8 mouse cellular contexts compared by ENCODE assay signal in genomic region chr17:34941344-34942041, GRCm38 (mm10). TPM values are rescaled to one million over a fixed set of nuclear protein-coding genes. Genes with fewer than 3 reads are reported as not detected.
DNase-seq lines count a peak whose midpoint lies in the region; ATAC-seq and TF ChIP-seq lines count a peak whose summit lies in the region.

No protein-coding gene starts in this region.

- H3K4me1 ChIP-seq in embryonic facial prominence, embryonic 13.5 days = peaks cover 6% of the 10 kb centered on the region
- H3K4me1 ChIP-seq in hindbrain, embryonic 13.5 days (replicated peaks) = peaks cover 6% of the 10 kb centered on the region
- H3K4me1 ChIP-seq in cerebellum, adult 2 months (ENCODE audit: control insufficient read depth, insufficient read depth, low read length) = no peaks in the 10 kb centered on the region

- WGBS in embryonic facial prominence, embryonic 13.5 days = 6% methylated on average over 15 of the region's 15 CpGs
- WGBS in hindbrain, embryonic 13.5 days = 9% methylated on average over 15 of the region's 15 CpGs
- WGBS in cerebellum, adult 2 months = 6% methylated on average over 15 of the region's 15 CpGs

- H3K4me2 ChIP-seq in embryonic facial prominence, embryonic 13.5 days = peak overlapping the region; percentile 52
- peak overlapping the region; percentile 43 for H3K4me2 ChIP-seq in hindbrain, embryonic 13.5 days

- DNase-seq in layer of hippocampus, adult 2 months (ENCODE audit: low spot score in 2 of 2) = no peak
- DNase-seq in layer of hippocampus, postnatal 36 days = no peak
- no peak for DNase-seq in spleen, adult 18-20 months
- DNase-seq in cerebellum, adult 2 months = no peak
- no peak for DNase-seq in cerebellum, adult 11 months

- no peaks in the 10 kb centered on the region for H3K36me3 ChIP-seq in embryonic facial prominence, embryonic 13.5 days
- peaks cover 6% of the 10 kb centered on the region; the same call in 1 of the 2 replicates for H3K36me3 ChIP-seq in hindbrain, embryonic 13.5 days

- TF ChIP-seq POLR2A in cerebellum, adult 2 months (IDR thresholded peaks at IDR 0.05; ENCODE audit: borderline replicate concordance, insufficient read depth, low read length) = no peak

- no peaks in the 10 kb centered on the region for H3K27me3 ChIP-seq in embryonic facial prominence, embryonic 13.5 days
- no peaks in the 10 kb centered on the region for H3K27me3 ChIP-seq in hindbrain, embryonic 13.5 days
- no peaks in the 10 kb centered on the region for H3K27me3 ChIP-seq in cerebellum, adult 2 months (ENCODE audit: control insufficient read depth, insufficient read depth, low read length)

- peak overlapping the region; percentile 65 for H3K9ac ChIP-seq in embryonic facial prominence, embryonic 13.5 days
- H3K9ac ChIP-seq in hindbrain, embryonic 13.5 days = peak overlapping the region; percentile 29; the same call in 1 of the 2 replicates

- no peak for ATAC-seq in embryonic facial prominence, embryonic 13.5 days (ENCODE audit: insufficient number of reproducible peaks, insufficient read depth, low FRiP score, low TSS enrichment, low read depth)
- ATAC-seq in hindbrain, embryonic 13.5 days (ENCODE audit: low FRiP score) = no peak
- peak; percentile 66 for ATAC-seq in megakaryocyte-erythroid progenitor cell, adult 5-6 weeks (replicated peaks; ENCODE audit: low FRiP score, low TSS enrichment, poor library complexity, severe bottlenecking)

- H3K9me3 ChIP-seq in embryonic facial prominence, embryonic 13.5 days = no peaks in the 10 kb centered on the region
- no peaks in the 10 kb centered on the region for H3K9me3 ChIP-seq in hindbrain, embryonic 13.5 days

- no peak for TF ChIP-seq CTCF in layer of hippocampus, adult 2 months (conservative IDR thresholded peaks at IDR 0.05)
- no peak for TF ChIP-seq CTCF in cerebellum, adult 2 months (IDR thresholded peaks at IDR 0.05; ENCODE audit: borderline replicate concordance, insufficient read depth, low read depth, low read length)

- H3K27ac ChIP-seq in layer of hippocampus, adult 2 months = no peak overlapping the region
- H3K27ac ChIP-seq in embryonic facial prominence, embryonic 13.5 days = no peak overlapping the region
- peak overlapping the region; percentile 55; the same call in 1 of the 2 replicates for H3K27ac ChIP-seq in hindbrain, embryonic 13.5 days
- H3K27ac ChIP-seq in cerebellum, adult 2 months (ENCODE audit: insufficient read depth, low read length) = no peak overlapping the region

- peak overlapping the region; percentile 35 for H3K4me3 ChIP-seq in layer of hippocampus, adult 2 months
- H3K4me3 ChIP-seq in embryonic facial prominence, embryonic 13.5 days = peak overlapping the region; percentile 30
- H3K4me3 ChIP-seq in hindbrain, embryonic 13.5 days = peak overlapping the region; percentile 21
- H3K4me3 ChIP-seq in cerebellum, adult 2 months (replicated peaks; ENCODE audit: insufficient read depth, low read depth, low read length) = no peak overlapping the region

RNA-seq across cellular contexts. Expression of gene Neu1, which starts 10.4 kb away (rescaled TPM):
- 10 to 100 TPM; 39.4 to 43.1 TPM for total RNA-seq in layer of hippocampus, adult 2 months (2021)
- total RNA-seq in layer of hippocampus, postnatal 36 days (2021) = 10 to 100 TPM; 37.6 to 41.2 TPM
- polyA plus RNA-seq in embryonic facial prominence, embryonic 13.5 days (2015; fragmentation: Nextera tagmentation; extraction: Ambion mirVana) = 18.8 and 20.3 TPM in 2 replicates
- polyA plus RNA-seq in hindbrain, embryonic 13.5 days (2015; fragmentation: Nextera tagmentation; extraction: Ambion mirVana) = 30.6 and 31.5 TPM in 2 replicates
- total RNA-seq in megakaryocyte-erythroid progenitor cell, adult 5-6 weeks (2014; fragmentation: Nextera tagmentation) = 5.2 and 7.0 TPM in 2 replicates
- 3.7 and 5.4 TPM in 2 replicates for total RNA-seq in megakaryocyte-erythroid progenitor cell, adult 5-6 weeks (2017)
- 58.7 and 60.9 TPM in 2 replicates for polyA plus RNA-seq in cerebellum, adult 2 months (2012; rRNA removed)

RNA-seq across cellular contexts. Expression of gene Hspa1b, which starts 17.5 kb away (rescaled TPM):
- total RNA-seq in layer of hippocampus, adult 2 months (2021) = 10 to 100 TPM; 21.4 to 24.7 TPM
- total RNA-seq in layer of hippocampus, postnatal 36 days (2021) = 10 to 100 TPM; 28.0 to 35.6 TPM
- polyA plus RNA-seq in embryonic facial prominence, embryonic 13.5 days (2015; fragmentation: Nextera tagmentation; extraction: Ambion mirVana) = 0.53 and 0.87 TPM in 2 replicates
- polyA plus RNA-seq in hindbrain, embryonic 13.5 days (2015; fragmentation: Nextera tagmentation; extraction: Ambion mirVana) = 0.26 and 0.32 TPM in 2 replicates
- 13.6 and 28.5 TPM in 2 replicates for total RNA-seq in megakaryocyte-erythroid progenitor cell, adult 5-6 weeks (2014; fragmentation: Nextera tagmentation)
- 62.5 and 83.5 TPM in 2 replicates for total RNA-seq in megakaryocyte-erythroid progenitor cell, adult 5-6 weeks (2017)
- polyA plus RNA-seq in cerebellum, adult 2 months (2012; rRNA removed) = 4.6 and 9.2 TPM in 2 replicates

RNA-seq across cellular contexts. Expression of gene Slc44a4, which starts 27.2 kb away (rescaled TPM):
- under 1 TPM in 1 of 2 experiments, not detected in 1; 0.29 TPM for total RNA-seq in layer of hippocampus, adult 2 months (2021)
- total RNA-seq in layer of hippocampus, postnatal 36 days (2021) = under 1 TPM in 1 of 2 experiments, not detected in 1; 0.28 TPM
- polyA plus RNA-seq in embryonic facial prominence, embryonic 13.5 days (2015; fragmentation: Nextera tagmentation; extraction: Ambion mirVana) = 0.24 and 0.83 TPM in 2 replicates
- 0.17 TPM in 1 of 2 replicates, not detected in the other for polyA plus RNA-seq in hindbrain, embryonic 13.5 days (2015; fragmentation: Nextera tagmentation; extraction: Ambion mirVana)
- total RNA-seq in megakaryocyte-erythroid progenitor cell, adult 5-6 weeks (2014; fragmentation: Nextera tagmentation) = not detected in 2 replicates
- total RNA-seq in megakaryocyte-erythroid progenitor cell, adult 5-6 weeks (2017) = not detected in 2 replicates
- polyA plus RNA-seq in cerebellum, adult 2 months (2012; rRNA removed) = 0.05 TPM in 1 of 2 replicates, not detected in the other

RNA-seq across cellular contexts. Expression of gene Gm20481, which starts 28.2 kb away (rescaled TPM):
- total RNA-seq in layer of hippocampus, adult 2 months (2021) = not detected
- total RNA-seq in layer of hippocampus, postnatal 36 days (2021) = not detected
- not detected in 2 replicates for polyA plus RNA-seq in embryonic facial prominence, embryonic 13.5 days (2015; fragmentation: Nextera tagmentation; extraction: Ambion mirVana)
- polyA plus RNA-seq in hindbrain, embryonic 13.5 days (2015; fragmentation: Nextera tagmentation; extraction: Ambion mirVana) = not detected in 2 replicates
- total RNA-seq in megakaryocyte-erythroid progenitor cell, adult 5-6 weeks (2014; fragmentation: Nextera tagmentation) = not detected in 2 replicates
- total RNA-seq in megakaryocyte-erythroid progenitor cell, adult 5-6 weeks (2017) = not detected in 2 replicates
- polyA plus RNA-seq in cerebellum, adult 2 months (2012; rRNA removed) = not detected in 2 replicates

RNA-seq across cellular contexts. Expression of gene Hspa1a, which starts 30.5 kb away (rescaled TPM):
- 10 to 100 TPM; 16.9 to 18.1 TPM for total RNA-seq in layer of hippocampus, adult 2 months (2021)
- 10 to 100 TPM; 19.1 to 26.6 TPM for total RNA-seq in layer of hippocampus, postnatal 36 days (2021)
- 5.8 and 6.1 TPM in 2 replicates for polyA plus RNA-seq in embryonic facial prominence, embryonic 13.5 days (2015; fragmentation: Nextera tagmentation; extraction: Ambion mirVana)
- 4.0 and 4.6 TPM in 2 replicates for polyA plus RNA-seq in hindbrain, embryonic 13.5 days (2015; fragmentation: Nextera tagmentation; extraction: Ambion mirVana)
- 6.5 and 10.1 TPM in 2 replicates for total RNA-seq in megakaryocyte-erythroid progenitor cell, adult 5-6 weeks (2014; fragmentation: Nextera tagmentation)
- total RNA-seq in megakaryocyte-erythroid progenitor cell, adult 5-6 weeks (2017) = 30.2 and 43.3 TPM in 2 replicates
- polyA plus RNA-seq in cerebellum, adult 2 months (2012; rRNA removed) = 10.5 and 14.9 TPM in 2 replicates

Comparison
In these comparisons a context has a peak if more than half of its experiments do, and no peak if none do; other contexts are left out.
1. RNA of gene Neu1, which starts 10.4 kb away (total RNA-seq): 39.4 to 43.1 TPM in layer of hippocampus, adult 2 months and 37.6 to 41.2 TPM in layer of hippocampus, postnatal 36 days; 3.7 to 7.0 TPM in megakaryocyte-erythroid progenitor cell, adult 5-6 weeks; every median in the first group is over 4 times any median in the second.